Mouse (Mus musculus): Measurements from ENCODE around the gene Kansl1l. TPM values are rescaled to one million over a fixed set of nuclear protein-coding genes. Genes with fewer than 3 reads are reported as not detected.
A peak's percentile ranks its signal among the peaks of the same experiment; 100 is the strongest.

Gene Kansl1l
- total RNA-seq, 4 experiments from 2014 or later = 21.4 to 24.1 (median 23.0) TPM

DNA sequence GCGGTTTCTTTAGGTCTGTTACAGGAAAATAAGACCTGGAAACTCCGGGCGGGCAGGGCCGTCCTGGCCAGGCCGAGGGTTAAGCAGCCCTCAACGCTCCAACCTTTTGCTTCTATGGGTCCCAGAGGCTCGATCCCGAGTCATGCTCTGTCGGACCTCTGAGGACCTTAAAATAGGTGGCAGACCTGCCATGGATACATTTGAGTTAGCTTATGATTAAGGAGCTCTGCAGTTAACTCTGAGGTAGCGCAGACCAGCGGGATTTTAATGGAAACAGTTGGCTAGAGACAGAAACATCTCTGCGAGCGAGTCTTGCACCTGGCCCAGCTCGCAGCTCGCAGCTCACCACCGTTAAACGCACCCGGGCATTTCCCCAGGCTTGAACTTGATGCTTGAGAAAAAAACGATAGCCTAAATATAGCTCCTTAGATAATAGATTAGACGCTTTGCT, 528 bp upstream of the Kansl1l start:
- DNase-seq (ENCODE audit: low spot score in 2 of 2) = peak in 1 of 2 experiments; percentile 39

- peak; percentile 84 for DNase-seq (ENCODE audit: low spot score in 2 of 2)
These were observed 417 bp downstream of the Kansl1l start for GRCm38 (mm10) chr1:66816837-66817452.

- peak; percentile 40 to 51 for DNase-seq (ENCODE audit: low spot score in 2 of 2)
These were observed 1.2 kb downstream of the Kansl1l start for GRCm38 (mm10) chr1:66815941-66816777.

- DNase-seq (ENCODE audit: low spot score in 2 of 2) = no peak
These were observed 2.6 kb downstream of the Kansl1l start for GRCm38 (mm10) chr1:66814756-66815155.

DNA sequence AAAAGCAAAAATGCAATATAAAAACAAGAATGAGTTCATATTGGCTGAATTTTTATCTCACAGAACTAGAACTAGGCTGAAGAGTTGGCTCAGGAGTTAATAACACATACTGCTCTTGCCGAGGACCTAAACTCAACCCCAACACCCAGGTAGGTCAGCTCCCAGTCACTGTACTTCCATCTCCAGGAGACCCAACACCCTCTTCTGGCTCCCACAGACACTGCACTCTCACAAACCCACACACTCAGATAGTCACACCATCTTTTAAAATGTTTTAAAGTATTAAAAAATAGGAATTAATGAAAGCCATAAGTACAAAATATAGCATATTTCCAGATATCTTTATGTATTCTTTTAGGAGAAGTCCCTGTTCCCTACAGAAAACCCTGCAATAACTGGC, 4.2 kb downstream of the Kansl1l start:
- DNase-seq (ENCODE audit: low spot score in 2 of 2) = no peak

- no peak for DNase-seq (ENCODE audit: low spot score in 2 of 2)
These were observed 10.5 kb downstream of the Kansl1l start for GRCm38 (mm10) chr1:66806821-66807220.

DNA sequence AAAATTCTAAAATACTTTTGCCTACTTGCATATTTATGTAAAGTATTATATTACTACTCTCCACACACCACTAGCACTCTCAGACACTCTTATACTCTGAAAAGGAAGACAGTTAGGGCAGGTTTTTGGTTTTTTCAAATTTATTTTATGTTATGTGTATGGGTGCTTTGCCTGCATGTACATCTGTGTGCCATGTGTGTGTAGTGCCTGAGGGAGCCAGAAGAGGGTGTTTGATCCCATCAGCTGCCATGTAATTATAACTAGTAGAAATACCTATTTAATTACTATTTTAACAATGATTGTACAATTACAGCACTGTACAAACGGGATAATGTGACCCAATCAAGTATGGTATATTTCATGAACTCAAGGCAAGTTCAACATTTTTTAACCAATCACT, 12.0 kb downstream of the Kansl1l start:
- no peak for DNase-seq (ENCODE audit: low spot score in 2 of 2)

GRCm38 (mm10) chr1:66804710-66805109, 12.7 kb downstream of the Kansl1l start:
- no peak for DNase-seq (ENCODE audit: low spot score in 2 of 2)

- DNase-seq (ENCODE audit: low spot score in 2 of 2) = no peak
These were observed 19.4 kb downstream of the Kansl1l start for GRCm38 (mm10) chr1:66797962-66798361.

DNA sequence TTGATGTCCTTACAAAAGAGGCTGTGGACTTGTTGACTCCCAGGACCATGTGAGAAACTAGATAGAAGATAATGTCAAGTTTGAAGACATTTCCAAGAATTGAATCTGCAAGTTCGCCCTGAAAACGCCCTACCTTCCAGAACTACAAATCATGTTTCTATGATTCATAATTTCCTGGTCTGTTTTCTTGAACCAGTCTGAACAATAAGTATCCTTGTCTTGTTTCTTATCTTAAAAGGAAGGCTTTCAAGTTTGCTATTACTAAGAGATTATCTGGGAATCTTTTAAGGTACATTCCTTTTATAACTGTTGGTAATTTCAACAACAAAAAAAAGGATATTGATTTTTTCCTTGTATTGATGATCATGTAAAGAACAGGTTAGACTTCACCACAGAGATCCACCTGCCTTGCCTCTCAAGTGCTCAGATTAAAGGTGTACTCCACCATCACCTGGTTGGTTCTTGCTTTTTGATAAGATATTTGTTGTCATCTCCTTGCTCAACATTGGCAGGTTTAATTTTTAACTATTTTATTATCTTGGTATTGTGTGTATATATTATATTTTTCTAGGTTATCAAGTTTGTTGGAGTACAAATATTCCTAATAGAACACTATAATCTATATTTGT, 24.4 kb downstream of the Kansl1l start:
- DNase-seq (ENCODE audit: low spot score in 2 of 2) = no peak

DNA sequence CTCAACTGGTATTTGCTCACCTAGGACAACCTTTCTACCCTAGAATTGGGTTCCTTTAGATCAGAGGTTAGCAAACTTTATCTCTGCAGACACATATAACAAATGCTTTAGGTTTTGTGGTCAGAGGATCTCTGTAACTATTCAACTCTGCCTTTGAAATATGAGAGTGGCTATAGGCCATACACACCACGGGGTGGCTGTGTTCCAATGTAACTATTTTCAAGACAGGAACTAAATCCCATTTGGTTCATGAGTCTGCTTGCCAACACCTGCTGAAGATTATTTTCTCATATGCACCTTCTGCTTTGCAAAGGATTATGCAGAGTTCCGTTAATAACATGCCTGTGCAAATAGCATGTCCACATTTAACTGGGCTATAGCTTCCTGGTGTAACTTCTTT, 35.1 kb downstream of the Kansl1l start:
- no peak for DNase-seq (ENCODE audit: low spot score in 2 of 2)

- no peak for DNase-seq (ENCODE audit: low spot score in 2 of 2)
These were observed 36.3 kb downstream of the Kansl1l start for GRCm38 (mm10) chr1:66781027-66781426.

DNA sequence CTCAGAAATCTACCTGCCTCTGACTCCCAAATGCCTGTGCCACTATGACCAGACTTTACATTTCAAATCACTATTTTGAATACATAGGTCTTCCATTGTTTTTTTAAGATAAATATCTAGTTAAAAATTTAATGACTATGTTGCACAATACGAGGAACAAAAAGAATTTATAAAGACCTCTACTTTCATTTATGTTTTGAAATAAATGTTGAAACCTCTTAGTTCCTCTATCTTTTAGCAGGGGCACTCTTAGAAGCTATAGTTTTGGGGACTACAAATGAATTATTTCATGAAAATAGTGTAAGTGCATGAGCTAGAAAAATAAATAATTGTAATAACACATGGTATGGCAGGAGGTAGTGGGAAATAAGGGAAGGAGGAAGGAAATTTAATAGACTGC, 38.6 kb downstream of the Kansl1l start:
- DNase-seq (ENCODE audit: low spot score in 2 of 2) = no peak

- DNase-seq (ENCODE audit: low spot score in 2 of 2) = no peak
These were observed 39.5 kb downstream of the Kansl1l start for GRCm38 (mm10) chr1:66777878-66778277.

DNA sequence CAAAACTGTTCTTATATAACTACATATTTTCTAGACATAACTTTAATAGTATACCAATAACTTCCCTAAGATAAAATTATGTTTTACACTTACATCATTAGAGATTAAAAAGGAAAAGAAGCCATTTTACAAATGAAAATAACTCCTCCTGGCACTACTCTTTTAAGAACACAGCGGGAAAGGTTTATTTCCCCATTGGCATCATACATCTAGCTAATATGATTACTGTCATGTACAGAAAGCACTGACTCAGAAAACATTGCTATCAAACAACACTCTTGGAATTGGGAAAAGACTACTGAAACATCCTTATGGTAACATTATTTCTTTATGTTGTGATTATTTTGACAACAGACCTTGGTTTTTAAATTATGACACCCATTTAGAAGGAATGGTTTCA, 48.6 kb downstream of the Kansl1l start:
- no peak for DNase-seq (ENCODE audit: low spot score in 2 of 2)

GRCm38 (mm10) chr1:66730581-66730980, 86.8 kb downstream of the Kansl1l start:
- DNase-seq (ENCODE audit: low spot score in 2 of 2) = no peak

DNA sequence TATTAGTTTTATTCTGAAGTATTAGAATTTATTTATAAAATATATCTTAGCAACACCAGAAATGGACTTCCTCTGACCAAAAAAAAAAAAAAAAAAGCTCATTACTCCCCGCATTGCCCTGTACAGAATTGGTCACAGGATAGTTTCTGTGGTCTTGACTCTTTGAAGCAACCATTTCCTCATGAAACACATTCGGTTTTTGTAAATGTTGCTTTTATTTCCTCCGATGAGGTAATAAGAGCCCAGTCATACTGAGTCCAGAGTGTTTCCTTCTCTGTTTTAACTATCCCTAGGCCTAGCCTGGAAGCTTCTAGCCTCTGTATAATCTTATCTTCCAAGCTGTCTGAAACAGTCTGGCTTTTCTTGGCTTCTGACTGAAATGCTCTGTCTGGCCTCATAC, 104.5 kb downstream of the Kansl1l start:
- DNase-seq (ENCODE audit: low spot score in 2 of 2) = no peak

GRCm38 (mm10) chr1:66704523-66704922, 112.8 kb downstream of the Kansl1l start:
- no peak for DNase-seq (ENCODE audit: low spot score in 2 of 2)

- no peak for DNase-seq (ENCODE audit: low spot score in 2 of 2)
These were observed 114.6 kb downstream of the Kansl1l start for GRCm38 (mm10) chr1:66702623-66703345.

GRCm38 (mm10) chr1:66701576-66701940, 115.8 kb downstream of the Kansl1l start:
- DNase-seq (ENCODE audit: low spot score in 2 of 2) = no peak

DNA sequence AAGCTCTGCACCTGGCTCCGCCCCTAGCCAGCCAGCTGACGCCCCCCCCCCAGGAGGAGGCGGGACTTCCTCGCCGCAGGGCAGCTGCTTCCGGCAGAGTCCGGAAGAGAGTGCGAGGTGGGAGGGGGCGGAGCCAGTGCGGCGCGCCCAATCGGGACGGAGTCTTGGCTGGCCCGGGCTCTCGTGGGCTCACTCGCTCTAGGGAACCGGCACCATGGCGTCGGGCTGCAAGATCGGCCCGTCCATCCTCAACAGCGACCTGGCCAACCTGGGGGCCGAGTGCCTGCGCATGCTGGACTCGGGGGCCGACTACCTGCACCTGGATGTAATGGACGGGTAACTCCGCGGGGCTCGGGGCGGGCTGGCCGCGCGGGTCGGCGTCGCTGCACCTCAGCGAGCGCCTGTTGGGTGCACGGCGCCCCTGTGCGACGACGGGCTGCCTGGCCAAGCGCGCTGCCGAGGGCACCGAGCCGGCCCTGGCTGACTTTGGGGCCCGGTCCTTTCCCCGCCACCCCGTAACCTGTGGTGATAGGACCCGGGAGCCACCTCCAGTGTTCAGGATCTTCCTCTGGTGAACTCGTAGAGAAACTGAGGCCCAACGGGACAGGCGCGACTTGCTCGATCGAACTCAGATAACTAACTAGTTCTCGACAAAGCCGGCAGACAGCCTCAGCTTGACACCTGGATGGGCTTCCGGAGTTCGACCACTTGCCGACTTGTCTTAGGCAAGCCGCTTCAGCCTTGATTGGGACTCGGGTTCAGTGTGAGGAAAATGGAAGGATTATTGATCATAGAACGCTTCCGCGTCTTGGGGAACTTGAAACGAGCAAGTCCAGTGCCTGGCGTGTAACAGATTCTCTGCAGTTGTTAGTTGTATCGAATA, 116.4 kb downstream of the Kansl1l start, which contains the start of gene Rpe:
Gene Rpe (plus strand): TSS at position 139 of the 883 bp plus-strand sequence.
- DNase-seq (ENCODE audit: low spot score in 2 of 2) = peak; percentile 83 to 89

All from gastrocnemius, adult 8-10 months (tissue).